Mouse (Mus musculus) layer of hippocampus, postnatal 10 days (tissue): ENCODE results near the gene Acadl. TPM values are rescaled to one million over a fixed set of nuclear protein-coding genes. Genes with fewer than 3 reads are reported as not detected.

Source experiments
- DNase-seq, 2 experiments: peaks; one replicate each; pipeline ENCODE4 v3.0.0; 2021; ENCODE audit warnings: low spot score in 2 of 2
- long read RNA-seq: library from polyadenylated mRNA; stranded (forward); transcript quantifications from one replicate; pipeline ENCODE4 v2.0.0, GENCODE M21; 2023
- total RNA-seq, 2 experiments: library from RNA; stranded (reverse); gene quantifications; 2 replicates each; pipeline ENCODE4 v1.2.3; 2021

Gene Acadl
- 10 to 100 TPM; 38.1 to 42.5 TPM for total RNA-seq
- long read RNA-seq, transcript Acadl-201 (11 exons, 1,916 nt): major isoform, 32 of 47 reads
- long read RNA-seq, partial matches to known transcripts: 14 of 47 reads
- long read RNA-seq, other reads (novel, unspliced or antisense): 1 of 47 reads

- DNase-seq: peak; percentile 81 to 84
Measured at GRCm38 (mm10) chr1:66862712-66863511, at the start of gene Acadl. Acadl (minus strand) TSS chr1:66863277.

DNA sequence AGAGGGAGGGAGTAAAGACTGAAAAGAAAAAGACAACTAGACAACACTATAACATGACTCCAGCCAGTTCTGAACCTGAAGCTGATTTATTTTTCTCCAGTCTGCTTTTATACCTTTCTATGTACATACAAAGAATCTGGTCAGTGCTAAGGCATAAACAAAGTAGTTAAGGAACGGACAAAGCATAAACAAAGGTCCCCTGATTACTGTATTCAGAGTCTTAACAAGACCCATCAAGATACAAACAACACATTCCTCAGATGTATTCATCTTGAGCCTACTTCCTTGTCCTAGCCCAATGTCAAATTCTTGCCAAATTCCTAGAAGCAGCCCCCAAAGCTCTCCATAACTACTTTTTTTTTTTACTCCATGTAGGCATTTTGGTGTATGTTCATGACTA is 49.2 kb upstream of the Acadl start:
- no peak for DNase-seq

DNA sequence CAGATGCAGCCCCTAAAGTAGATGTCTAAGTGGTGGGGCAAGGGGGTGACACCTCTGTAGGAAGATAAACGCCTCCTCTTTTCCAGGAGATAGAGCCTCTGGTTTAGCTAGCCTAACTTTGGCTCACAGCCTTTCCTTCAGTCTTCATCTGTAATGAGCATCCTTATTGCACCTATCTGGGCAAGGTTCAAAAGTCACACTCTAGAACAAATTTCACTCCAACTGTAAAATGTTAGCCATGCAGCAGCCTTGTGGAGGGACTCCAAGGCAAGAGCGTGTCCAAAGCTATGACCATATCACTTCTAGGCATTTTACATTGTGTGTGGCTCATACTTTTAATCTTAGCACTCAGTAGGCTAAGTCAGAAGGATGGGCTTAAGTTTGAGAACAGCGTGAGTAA is 39.5 kb upstream of the Acadl start:
- no peak for DNase-seq

DNA sequence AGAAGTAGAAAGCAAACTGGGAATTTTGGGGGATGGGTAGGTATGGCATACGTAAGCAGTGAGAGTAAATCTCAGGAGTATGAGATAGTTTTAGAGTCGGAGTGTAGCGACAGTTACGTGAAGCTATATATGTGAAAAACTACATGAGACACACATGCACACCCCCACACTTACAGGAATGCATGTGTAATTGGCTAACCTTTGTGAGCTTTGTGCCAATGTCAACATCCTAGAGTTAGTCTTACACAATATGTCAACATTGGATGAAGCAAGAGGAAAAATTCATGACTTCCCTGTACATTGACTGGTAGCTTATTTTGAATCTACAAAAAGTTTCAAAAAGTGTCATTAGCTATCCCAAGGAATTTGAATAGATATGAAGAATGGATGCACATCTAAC is 37.9 kb upstream of the Acadl start:
- no peak for DNase-seq

- DNase-seq: no peak
Measured at GRCm38 (mm10) chr1:66898261-66898660, 35.2 kb upstream of the Acadl start.

- no peak for DNase-seq
Measured at GRCm38 (mm10) chr1:66896556-66896955, 33.5 kb upstream of the Acadl start.

GRCm38 (mm10) chr1:66896125-66896524 is 33.0 kb upstream of the Acadl start:
- DNase-seq: no peak

DNA sequence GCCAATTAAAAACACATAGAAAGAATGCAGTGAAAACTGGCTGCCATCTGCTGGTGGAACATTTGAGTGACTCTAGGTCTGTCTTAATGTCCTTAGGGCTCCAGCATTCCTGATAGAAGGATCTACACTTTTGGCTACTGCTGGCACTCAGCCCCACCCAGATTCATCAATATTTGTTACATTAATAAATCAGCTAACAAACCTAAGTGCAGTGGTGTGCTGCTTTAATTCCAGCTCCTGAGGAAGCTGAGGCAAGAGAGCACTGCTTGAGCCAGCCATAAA is 32.7 kb upstream of the Acadl start:
- DNase-seq: peak; percentile 64 to 70

DNA sequence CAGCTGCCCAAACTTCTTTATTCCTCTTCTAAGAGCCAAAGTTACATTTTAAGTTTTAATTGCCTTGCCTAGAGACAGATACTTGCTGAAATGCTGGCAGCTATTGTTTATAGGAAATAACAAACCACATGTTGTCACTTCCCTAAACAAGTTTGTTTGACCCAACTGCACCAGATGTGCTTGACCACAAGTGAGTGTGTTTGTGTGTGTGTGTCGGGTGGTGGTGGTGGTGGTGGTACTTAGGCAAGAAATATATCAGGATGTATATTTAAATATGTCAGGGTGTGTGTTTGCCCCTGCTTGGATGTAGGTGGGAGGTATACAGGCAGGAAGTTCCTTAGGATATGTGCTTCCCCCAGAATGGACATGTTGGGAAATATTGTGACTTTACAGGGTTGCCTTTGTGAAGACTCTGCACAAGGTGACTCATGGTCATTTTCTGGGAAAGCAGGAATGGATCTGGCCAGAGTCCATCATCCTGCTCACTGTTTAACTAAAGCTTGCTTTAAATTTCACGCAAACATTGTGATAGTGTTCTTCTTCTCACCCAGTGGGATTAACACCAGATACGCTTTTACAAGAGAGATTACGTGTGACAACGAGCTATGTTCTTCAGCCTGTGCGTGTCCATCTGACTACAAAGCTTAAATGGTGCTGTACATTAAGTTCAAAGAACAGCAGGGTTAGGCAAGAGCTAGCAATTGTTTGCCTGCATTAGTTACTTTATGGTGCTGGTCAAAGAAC is 32.2 kb upstream of the Acadl start:
- no peak for DNase-seq

DNA sequence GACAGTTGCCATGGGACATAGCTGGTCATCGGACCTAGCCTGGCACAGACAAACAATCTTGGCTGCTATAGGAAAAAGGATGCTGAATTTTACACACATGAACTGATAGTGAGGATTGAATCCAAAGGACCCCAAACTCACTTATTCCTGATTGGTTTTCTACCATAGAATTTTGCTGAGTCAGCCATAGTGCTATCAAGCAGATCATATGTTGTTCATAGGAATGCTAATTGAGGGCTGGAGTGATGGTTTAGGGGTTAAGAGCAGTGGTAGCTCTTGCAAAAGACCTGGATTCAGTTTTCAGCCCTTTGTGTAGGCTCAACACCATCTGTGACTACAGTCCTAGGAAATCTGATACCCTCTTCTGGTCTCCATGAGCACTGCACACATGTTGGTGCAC is 24.1 kb upstream of the Acadl start:
- DNase-seq: no peak

- no peak for DNase-seq
Measured at GRCm38 (mm10) chr1:66880217-66880616, 17.1 kb upstream of the Acadl start.

- no peak for DNase-seq
Measured at GRCm38 (mm10) chr1:66874740-66875139, 11.7 kb upstream of the Acadl start.

DNA sequence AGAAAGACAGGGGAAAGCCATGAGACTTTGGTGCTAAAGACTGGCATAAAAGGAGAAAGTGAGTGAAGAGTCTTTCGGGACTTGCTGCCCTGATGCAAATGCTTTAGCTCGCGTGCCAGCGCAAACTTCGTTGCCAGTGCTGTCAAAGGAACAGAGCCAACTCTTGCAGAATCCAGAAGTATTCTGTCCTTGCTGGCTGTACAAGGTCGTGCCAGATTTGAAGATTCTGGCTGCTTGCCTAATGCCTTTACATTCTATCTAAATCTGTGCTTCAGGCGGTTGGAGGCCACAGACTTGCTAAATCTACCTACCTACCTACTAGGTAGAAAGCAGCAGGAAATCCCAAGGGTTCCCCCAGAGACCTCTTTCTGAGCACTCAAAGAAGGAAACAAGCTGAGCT is 8.5 kb upstream of the Acadl start:
- DNase-seq: peak; percentile 27 to 39

GRCm38 (mm10) chr1:66865633-66866032 is 2.6 kb upstream of the Acadl start:
- DNase-seq: no peak

GRCm38 (mm10) chr1:66863741-66864495 is 841 bp upstream of the Acadl start:
- no peak for DNase-seq

- no peak for DNase-seq
Measured at GRCm38 (mm10) chr1:66861764-66862672, 1.1 kb downstream of the Acadl start.

- DNase-seq: no peak
Measured at GRCm38 (mm10) chr1:66847506-66847905, 15.6 kb downstream of the Acadl start.

- no peak for DNase-seq
Measured at GRCm38 (mm10) chr1:66845690-66846318, 17.3 kb downstream of the Acadl start.

DNA sequence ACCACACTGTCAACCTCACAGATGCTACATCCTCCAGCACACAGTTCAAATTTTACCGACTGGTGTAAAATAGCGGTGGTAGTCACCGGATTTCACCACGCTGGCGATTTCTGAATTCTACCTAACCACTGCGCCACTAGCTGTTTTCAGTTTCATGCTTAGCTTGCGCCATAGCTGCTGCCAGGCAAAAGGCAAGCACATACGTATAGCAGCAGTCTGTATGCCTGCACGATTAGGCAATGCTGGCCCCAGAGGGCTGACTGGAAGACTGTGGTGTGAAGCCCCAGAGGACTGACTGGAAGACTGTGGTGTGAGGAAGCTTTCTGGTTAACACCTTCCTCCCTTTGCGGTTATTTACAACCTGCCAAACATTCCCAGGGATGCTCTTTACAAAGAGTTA is 21.1 kb downstream of the Acadl start:
- no peak for DNase-seq

- DNase-seq: no peak
Measured at GRCm38 (mm10) chr1:66841510-66841909, 21.6 kb downstream of the Acadl start.
